Mouse (Mus musculus): Measurements from ENCODE around the gene Ccnh.

DNA sequence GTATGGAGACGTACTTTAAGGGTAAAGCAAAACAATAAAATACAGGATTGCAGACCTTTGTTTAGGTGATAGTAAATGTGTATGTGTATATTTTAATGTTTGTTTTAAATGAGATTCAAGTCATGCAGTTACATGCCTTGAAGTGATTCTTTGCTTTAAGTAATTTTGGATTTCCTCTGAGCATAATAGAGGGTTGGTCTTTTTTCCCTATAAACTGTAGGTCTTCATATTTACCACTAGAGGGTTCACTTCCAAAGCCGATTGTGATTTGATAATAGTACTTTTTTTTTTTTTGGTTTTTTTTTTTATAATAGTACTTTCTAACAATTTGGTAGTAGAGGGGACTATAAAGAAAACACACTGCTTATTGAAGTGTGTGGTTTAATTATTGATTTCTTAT lies 18.3 kb downstream of the Ccnh start:
- no peak for TF ChIP-seq CTCF (IDR thresholded peaks at IDR 0.05; ENCODE audit: control insufficient read depth, insufficient read depth, low read length)
- TF ChIP-seq POLR2A (IDR thresholded peaks at IDR 0.05; ENCODE audit: borderline replicate concordance, control insufficient read depth, low read depth, low read length), result no peak

All from bone marrow, adult 2 months (tissue).